Mouse (Mus musculus): Measurements from ENCODE around the gene Tmem270. TPM values are rescaled to one million over a fixed set of nuclear protein-coding genes. Genes with fewer than 3 reads are reported as not detected.

Tmem270 gene
- total and polyA plus RNA-seq, 3 experiments = not detected

DNA sequence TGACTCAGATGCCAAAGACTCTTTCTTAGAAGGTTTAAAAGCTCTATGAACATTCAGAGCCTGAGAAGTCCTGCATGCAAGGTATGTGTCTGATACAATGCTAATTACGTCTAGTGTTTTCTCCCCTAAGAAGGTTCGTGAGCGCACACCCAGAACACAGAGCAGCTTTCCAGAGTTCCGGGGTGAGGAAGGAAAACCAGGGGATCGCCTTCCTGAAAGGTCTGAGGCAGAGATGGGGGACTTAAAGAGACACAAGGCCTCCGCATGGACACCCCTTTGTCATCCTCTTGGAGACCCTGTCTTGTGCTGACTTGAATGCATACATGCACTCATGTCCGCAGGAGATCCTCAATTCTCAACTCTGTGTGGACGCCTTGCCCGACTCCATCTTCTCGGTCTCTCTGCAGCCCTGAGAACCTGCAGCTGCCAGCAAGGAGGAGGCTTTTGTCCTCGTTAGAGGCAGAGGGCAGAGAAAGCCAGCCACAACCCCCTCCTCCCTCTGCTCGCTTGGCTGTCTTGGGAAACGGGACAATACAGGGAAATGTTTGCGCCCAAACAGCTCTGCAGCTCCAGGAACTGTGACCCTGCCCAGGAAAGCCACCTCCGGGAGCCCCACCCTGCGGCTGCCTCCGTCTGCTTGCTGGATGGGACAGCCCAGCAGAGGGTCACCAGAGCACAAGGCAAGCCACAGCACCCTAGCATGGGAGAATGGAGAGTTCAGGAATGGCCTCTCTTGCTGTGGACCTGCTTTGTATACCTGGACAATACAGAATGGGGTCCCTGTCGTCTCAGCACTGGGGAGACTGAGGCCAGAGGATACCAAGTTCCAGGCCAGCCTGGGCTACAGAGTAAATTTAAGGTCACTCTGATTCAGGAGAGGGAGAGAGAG lies 18.8 kb downstream of the Tmem270 start:
- no peak overlapping the region for H3K4me3 ChIP-seq (ENCODE audit: control insufficient read depth in 1 of 2, insufficient read depth in 1 of 2, low read depth in 2 of 2, low read length in 2 of 2)
- H3K27ac ChIP-seq (ENCODE audit: control insufficient read depth, low read depth, low read length) = no peak overlapping the region
- no peak for DNase-seq (ENCODE audit: low read depth, low spot score)
- no peak overlapping the region for H3K9ac ChIP-seq (ENCODE audit: control insufficient read depth, low read depth, low read length, poor library complexity, severe bottlenecking)
- H3K36me3 ChIP-seq (ENCODE audit: control insufficient read depth in 1 of 2, insufficient read depth in 2 of 2, low read length in 2 of 2) = no peaks in the 10 kb centered on the region
- H3K79me2 ChIP-seq (ENCODE audit: control insufficient read depth, insufficient read depth, low read length, poor library complexity) = no peaks in the 10 kb centered on the region
- no peaks in the 10 kb centered on the region for H3K9me3 ChIP-seq (replicated peaks; ENCODE audit: insufficient read depth, low read length)
- TF ChIP-seq RCOR1 (IDR thresholded peaks at IDR 0.05; ENCODE audit: low read depth, low read length) (no peak), JUND (IDR thresholded peaks at IDR 0.05; ENCODE audit: low read depth, low read length) (no peak)
- H3K27me3 ChIP-seq (ENCODE audit: control insufficient read depth in 1 of 2, insufficient read depth in 2 of 2, low read length in 2 of 2) = peaks cover 8 to 10% of the 10 kb centered on the region in 2 experiments
- H3K4me1 ChIP-seq (ENCODE audit: control insufficient read depth in 1 of 2, insufficient read depth in 2 of 2, low read length in 2 of 2) = no peaks in the 10 kb centered on the region

DNA sequence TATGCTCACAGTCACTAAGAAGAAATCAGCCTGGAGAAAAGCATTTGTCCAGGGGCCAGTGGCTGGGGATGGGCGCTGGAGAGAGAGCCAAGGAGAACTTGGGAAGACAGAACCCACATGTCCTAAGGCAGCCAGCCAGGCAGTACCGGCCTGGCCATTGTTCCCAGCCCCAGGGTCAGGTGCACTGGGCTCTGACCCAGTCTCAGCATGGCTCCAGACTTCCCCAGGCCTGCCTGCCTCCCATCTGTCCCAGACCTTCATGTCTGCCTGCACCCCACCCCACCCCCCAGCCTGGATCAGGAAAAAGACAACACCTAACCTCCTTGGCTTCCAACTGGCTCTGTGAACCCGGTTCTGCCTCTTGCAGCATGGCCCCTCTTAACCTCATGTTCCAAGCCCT lies 23.5 kb downstream of the Tmem270 start:
- no peaks in the 10 kb centered on the region for H3K4me1 ChIP-seq (ENCODE audit: control insufficient read depth in 1 of 2, insufficient read depth in 2 of 2, low read length in 2 of 2)
- H3K27ac ChIP-seq (ENCODE audit: control insufficient read depth, low read depth, low read length) = no peak overlapping the region
- H3K36me3 ChIP-seq (ENCODE audit: control insufficient read depth in 1 of 2, insufficient read depth in 2 of 2, low read length in 2 of 2) = no peaks in the 10 kb centered on the region
- DNase-seq (ENCODE audit: low read depth, low spot score) = no peak
- TF ChIP-seq NRF1 (IDR thresholded peaks at IDR 0.05; ENCODE audit: insufficient read depth, low read depth, low read length, poor library complexity, severe bottlenecking) (no peak), MAZ (IDR thresholded peaks at IDR 0.05; ENCODE audit: low read depth, low read length) (no peak), USF2 (IDR thresholded peaks at IDR 0.05; ENCODE audit: borderline replicate concordance in 1 of 2, insufficient read depth in 1 of 2, low read depth in 1 of 2, low read length in 2 of 2) (no peak), EP300 (IDR thresholded peaks at IDR 0.05; ENCODE audit: low read depth in 1 of 2, low read length in 2 of 2) (no peak), GATA1 (IDR thresholded peaks at IDR 0.05; ENCODE audit: low read depth, low read length) (no peak), HCFC1 (IDR thresholded peaks at IDR 0.05; ENCODE audit: low read depth, low read length) (no peak), TAL1 (IDR thresholded peaks at IDR 0.05; ENCODE audit: low read length) (no peak), CHD2 (IDR thresholded peaks at IDR 0.05; ENCODE audit: low read length) (no peak), CHD1 (IDR thresholded peaks at IDR 0.05; ENCODE audit: low read depth, low read length) (no peak), ELF1 (IDR thresholded peaks at IDR 0.05; ENCODE audit: low read depth, low read length) (no peak), MAFK (IDR thresholded peaks at IDR 0.05; ENCODE audit: borderline replicate concordance, low read depth, low read length) (no peak), POLR2AphosphoS5 (IDR thresholded peaks at IDR 0.05; ENCODE audit: borderline replicate concordance, low read depth, low read length) (no peak)
- no peaks in the 10 kb centered on the region for H3K79me2 ChIP-seq (ENCODE audit: control insufficient read depth, insufficient read depth, low read length, poor library complexity)
- no peak overlapping the region for H3K9ac ChIP-seq (ENCODE audit: control insufficient read depth, low read depth, low read length, poor library complexity, severe bottlenecking)
- no peak overlapping the region for H3K4me3 ChIP-seq (ENCODE audit: control insufficient read depth in 1 of 2, insufficient read depth in 1 of 2, low read depth in 2 of 2, low read length in 2 of 2)
- H3K9me3 ChIP-seq (replicated peaks; ENCODE audit: insufficient read depth, low read length) = no peaks in the 10 kb centered on the region
- H3K27me3 ChIP-seq (ENCODE audit: control insufficient read depth in 1 of 2, insufficient read depth in 2 of 2, low read length in 2 of 2) = peaks cover 7 to 14% of the 10 kb centered on the region in 2 experiments

Measured in MEL (cell line).